Mouse (Mus musculus): Measurements from ENCODE around the gene Zfp607b.

GRCm38 (mm10) chr7:27673064-27673574 lies 16.0 kb upstream of the Zfp607b start:
- TF ChIP-seq CTCF (IDR thresholded peaks at IDR 0.05; ENCODE audit: insufficient read depth, low read length), result no peak
- no peak for TF ChIP-seq POLR2A (IDR thresholded peaks at IDR 0.05; ENCODE audit: borderline replicate concordance, extremely low read depth, low read depth, low read length)
